ENCODE assay signal across 8 mouse cellular contexts in genomic region chr12:95690819-95691218, GRCm38 (mm10). TPM values are rescaled to one million over a fixed set of nuclear protein-coding genes. Genes with fewer than 3 reads are reported as not detected.
DNase-seq lines count a peak whose midpoint lies in the region; ATAC-seq and TF ChIP-seq lines count a peak whose summit lies in the region.

No protein-coding gene starts in this region.

- H3K4me2 ChIP-seq in hindbrain, embryonic 14.5 days (replicated peaks): peak overlapping the region; percentile 60
- H3K4me2 ChIP-seq in liver, embryonic 14.5 days (ENCODE audit: low read depth): no peak overlapping the region

- 0 out of 2 replicates have a peak, but pooled peaks cover 4% of the 10 kb centered on the region for H3K27me3 ChIP-seq in hindbrain, embryonic 14.5 days (ENCODE audit: control insufficient read depth, insufficient read depth, low read length)
- H3K27me3 ChIP-seq in liver, embryonic 14.5 days (ENCODE audit: control insufficient read depth, insufficient read depth, low read length): peaks cover 45% of the 10 kb centered on the region

- no peak overlapping the region for H3K9ac ChIP-seq in hindbrain, embryonic 14.5 days
- H3K9ac ChIP-seq in liver, embryonic 14.5 days (replicated peaks): no peak overlapping the region

- peak; percentile 4 for DNase-seq in cerebellum, adult 9-11 months
- no peak for DNase-seq in cerebellum, postnatal 36 days
- DNase-seq in ovary, postnatal 36 days (ENCODE audit: low spot score): peak; percentile 7
- no peak for DNase-seq in ovary, postnatal 10 days (ENCODE audit: low spot score)
- DNase-seq in hindbrain, embryonic 14.5 days (ENCODE audit: low spot score): peak; percentile 78
- DNase-seq in liver, embryonic 14.5 days (ENCODE audit: low read depth in 3 of 3, low spot score in 3 of 3): no peak
- DNase-seq in right cerebral cortex, postnatal 4 days: peak; percentile 33
- DNase-seq in spleen, postnatal 36 days (ENCODE audit: low spot score in 2 of 2): no peak

- H3K36me3 ChIP-seq in hindbrain, embryonic 14.5 days (replicated peaks; ENCODE audit: control insufficient read depth, insufficient read depth): no peaks in the 10 kb centered on the region
- no peaks in the 10 kb centered on the region for H3K36me3 ChIP-seq in liver, embryonic 14.5 days (replicated peaks; ENCODE audit: control insufficient read depth, insufficient read depth, low read depth)

- H3K27ac ChIP-seq in hindbrain, embryonic 14.5 days: no peak overlapping the region
- H3K27ac ChIP-seq in liver, embryonic 14.5 days: no peak overlapping the region

- TF ChIP-seq CTCF in liver, embryonic 14.5 days (IDR thresholded peaks at IDR 0.05; ENCODE audit: low read depth): 0 out of 2 replicates have a peak, but pooled peaks have one; percentile 16

- H3K4me3 ChIP-seq in hindbrain, embryonic 14.5 days (replicated peaks; ENCODE audit: low read length): peak overlapping the region; percentile 61; the same call in 1 of the 2 replicates
- H3K4me3 ChIP-seq in liver, embryonic 14.5 days (ENCODE audit: insufficient read depth in 1 of 2, low read depth in 2 of 2, low read length in 2 of 2): no peak overlapping the region

- ATAC-seq in hindbrain, embryonic 14.5 days (ENCODE audit: low FRiP score): no peak
- ATAC-seq in liver, embryonic 14.5 days (ENCODE audit: insufficient read depth): no peak

- H3K9me3 ChIP-seq in hindbrain, embryonic 14.5 days (ENCODE audit: control insufficient read depth, low read length): no peaks in the 10 kb centered on the region
- no peaks in the 10 kb centered on the region for H3K9me3 ChIP-seq in liver, embryonic 14.5 days (ENCODE audit: control insufficient read depth, low read length)

- 0 out of 2 replicates have a peak, but pooled peaks cover 6% of the 10 kb centered on the region for H3K4me1 ChIP-seq in hindbrain, embryonic 14.5 days (replicated peaks; ENCODE audit: control insufficient read depth, insufficient read depth, low read length)
- no peaks in the 10 kb centered on the region for H3K4me1 ChIP-seq in liver, embryonic 14.5 days (replicated peaks; ENCODE audit: control insufficient read depth in 2 of 2, insufficient read depth in 2 of 2, low read length in 1 of 2)

- TF ChIP-seq EP300 in liver, embryonic 14.5 days (IDR thresholded peaks at IDR 0.05; ENCODE audit: low read depth): no peak

- 3% methylated on average over 9 of the region's 9 CpGs for WGBS in hindbrain, embryonic 14.5 days
- 6% methylated on average over 9 of the region's 9 CpGs for WGBS in liver, embryonic 14.5 days (ENCODE audit: insufficient replicate concordance)

RNA-seq across cellular contexts. Expression of gene Flrt2, which starts 1.2 kb away (rescaled TPM):
- polyA plus RNA-seq in hindbrain, embryonic 14.5 days (2014; fragmentation: Nextera tagmentation; extraction: Ambion mirVana): 33.5 and 34.8 TPM in 2 replicates
- 0.28 and 0.44 TPM in 2 replicates for polyA plus RNA-seq in liver, embryonic 14.5 days (2012; rRNA removed)
- 0.63 and 0.80 TPM in 2 replicates for polyA plus RNA-seq in liver, embryonic 14.5 days (2014; fragmentation: Nextera tagmentation; extraction: Ambion mirVana)

Comparison
In these comparisons a context has a peak if more than half of its experiments do, and no peak if none do; other contexts are left out.
1. DNase-seq: peak in cerebellum, adult 9-11 months (single experiment), ovary, postnatal 36 days (single experiment), hindbrain, embryonic 14.5 days (single experiment) and right cerebral cortex, postnatal 4 days (single experiment); none in cerebellum, postnatal 36 days (0 of 2), ovary, postnatal 10 days (single experiment), liver, embryonic 14.5 days (0 of 3) and spleen, postnatal 36 days (0 of 2).
2. RNA of gene Flrt2, which starts 1.2 kb away (polyA plus RNA-seq): 33.5 to 34.8 TPM in hindbrain, embryonic 14.5 days; 0.28 to 0.80 TPM in liver, embryonic 14.5 days; every median in the first group is over 10 times any median in the second.